Mouse (Mus musculus) erythroblast, embryonic 14.5 days (primary cell): ENCODE results near the gene Tomm22.

Experiments used
- GATA1 ChIP-seq: IDR thresholded peaks from 2 replicates; pipeline ENCODE4 v1.6.1; 2012; ENCODE audit warnings: low read length, inconsistent platforms, mixed read lengths
- TAL1 ChIP-seq: IDR thresholded peaks from 3 replicates; pipeline ENCODE4 v1.6.1; 2012; ENCODE audit warnings: low read length, inconsistent platforms, mixed read lengths

DNA sequence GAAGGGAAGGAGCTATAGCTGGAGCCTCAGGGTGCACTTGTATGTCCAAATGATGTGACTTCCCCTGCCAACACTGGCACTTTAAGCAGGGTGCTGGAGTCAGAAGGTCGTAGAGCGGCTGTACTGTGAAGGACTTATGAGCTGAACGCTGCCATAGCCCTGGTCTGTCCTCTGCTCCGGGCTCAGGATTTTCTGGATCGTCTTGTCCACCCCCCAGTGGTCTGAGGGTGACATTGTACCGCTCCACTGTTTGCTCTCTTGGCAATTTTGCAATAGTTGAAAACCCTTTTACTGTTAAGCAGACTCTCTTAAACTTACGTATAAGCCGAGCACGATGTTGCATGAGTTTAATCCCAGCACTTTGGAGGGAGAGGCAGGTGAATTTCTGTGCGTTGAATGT lies 1.5 kb upstream of the Tomm22 start:
- TF ChIP-seq GATA1: no peak
- TF ChIP-seq TAL1: no peak
